Mouse (Mus musculus) forebrain, embryonic 11.5 days (tissue): ENCODE measurements around the gene Srgap3. TPM values are rescaled to one million over a fixed set of nuclear protein-coding genes. Genes with fewer than 3 reads are reported as not detected.

Experiments used
- ATAC-seq: fragments of 200-750 bp; cut with Nextera tagmentation; replicated peaks from 2 replicates; pipeline ENCODE4 v1.8.0; 2017; ENCODE audit warnings: moderate TSS enrichment; ENCODE audit not compliant: low FRiP score
- DNase-seq: peaks from one replicate; pipeline ENCODE4 v3.0.0-alpha.2; 2017; ENCODE audit warnings: low spot score
- H3K27ac ChIP-seq: fragments of 300-500 bp; sonication (generic); 2 replicates; pipeline ENCODE4 v1.5.1; 2014; ENCODE audit warnings: low read depth, low read length
- H3K27me3 ChIP-seq: fragments of 300-500 bp; sonication (generic); 2 replicates; pipeline ENCODE4 v1.6.1; 2014; ENCODE audit warnings: mild to moderate bottlenecking, low read length, mixed read lengths; ENCODE audit not compliant: control insufficient read depth, insufficient read depth
- H3K36me3 ChIP-seq: fragments of 300-500 bp; sonication (generic); 2 replicates; pipeline ENCODE4 v1.6.1; 2014; ENCODE audit warnings: mild to moderate bottlenecking, low read length, moderate library complexity, mixed read lengths; ENCODE audit not compliant: control insufficient read depth, insufficient read depth
- H3K4me1 ChIP-seq: fragments of 300-500 bp; sonication (generic); replicated peaks from 2 replicates; pipeline ENCODE4 v1.6.1; 2014; ENCODE audit warnings: low read length, mixed read lengths; ENCODE audit not compliant: control insufficient read depth, insufficient read depth
- H3K4me2 ChIP-seq: fragments of 300-500 bp; sonication (generic); 2 replicates; pipeline ENCODE4 v1.6.1; 2014; ENCODE audit warnings: low read depth, mild to moderate bottlenecking, low read length, moderate library complexity, mixed read lengths; ENCODE audit not compliant: severe bottlenecking
- H3K4me3 ChIP-seq: fragments of 300-500 bp; sonication (generic); 2 replicates; pipeline ENCODE4 v1.5.1; 2014; ENCODE audit warnings: low read depth, low read length
- H3K9ac ChIP-seq: fragments of 300-500 bp; sonication (generic); 2 replicates; pipeline ENCODE4 v1.6.1; 2014; ENCODE audit warnings: low read length
- H3K9me3 ChIP-seq: fragments of 300-500 bp; sonication (generic); 2 replicates; pipeline ENCODE4 v1.6.1; 2016; ENCODE audit warnings: low read length, mixed read lengths; ENCODE audit not compliant: control insufficient read depth
- WGBS: fragments of 180-500 bp; shearing (Covaris S2); extraction: QIAGEN DNeasy Blood & Tissue Kit; methylation state at CpG from one replicate; pipeline ENCODE4 v1.1.7; 2014; 5-methylcytosine and 5-hydroxymethylcytosine counted together
- polyA plus RNA-seq: library from polyadenylated mRNA; unstranded; fragments of >200 nt; fragmentation: Nextera tagmentation; extraction: Ambion mirVana; gene quantifications from 2 replicates; pipeline ENCODE4 v1.2.1, GENCODE M21; 2014

Gene Srgap3
- polyA plus RNA-seq = 37.8 and 38.5 TPM in 2 replicates

- ATAC-seq (peak; percentile 93), DNase-seq (peak; percentile 88)
- H3K9me3 ChIP-seq = no peaks in the 10 kb centered on the region
- H3K36me3 ChIP-seq = peaks cover 5% of the 10 kb centered on the region; the same call in 1 of the 2 replicates
- peak within 1 kb of the TSS; percentile 79 for H3K4me3 ChIP-seq
- H3K4me2 ChIP-seq = peak within 1 kb of the TSS; percentile 76
- H3K4me1 ChIP-seq = peaks cover 20% of the 10 kb centered on the region
- under 1% methylated on average over 31 of the region's 31 CpGs for WGBS
- peak within 1 kb of the TSS; percentile 71 for H3K9ac ChIP-seq
- H3K27me3 ChIP-seq = no peaks in the 10 kb centered on the region
- peak within 1 kb of the TSS; percentile 84 for H3K27ac ChIP-seq
Observed at GRCm38 (mm10) chr6:112946895-112947436, at the start of gene Srgap3. Srgap3 (minus strand) TSS chr6:112947266.

- Histone ChIP-seq H3K27me3 (no peaks in the 10 kb centered on the region), H3K36me3 (no peaks in the 10 kb centered on the region), H3K4me3 (no peak overlapping the region), H3K9ac (no peak overlapping the region), H3K4me2 (no peak overlapping the region), H3K27ac (no peak overlapping the region), H3K4me1 (no peaks in the 10 kb centered on the region), H3K9me3 (no peaks in the 10 kb centered on the region)
- DNase-seq = no peak
- WGBS = 65% methylated on average over 1 of the region's 1 CpGs
- ATAC-seq = no peak
Observed at GRCm38 (mm10) chr6:112995708-112996107, 48.6 kb upstream of the Srgap3 start.

- WGBS = 60% methylated on average over 1 of the region's 1 CpGs
- H3K27me3 ChIP-seq = no peaks in the 10 kb centered on the region
- DNase-seq (no peak), ATAC-seq (no peak)
- no peak overlapping the region for H3K4me2 ChIP-seq
- no peak overlapping the region for H3K9ac ChIP-seq
- H3K27ac ChIP-seq = no peak overlapping the region
- no peaks in the 10 kb centered on the region for H3K36me3 ChIP-seq
- H3K4me3 ChIP-seq = no peak overlapping the region
- peaks cover 5% of the 10 kb centered on the region for H3K4me1 ChIP-seq
- no peaks in the 10 kb centered on the region for H3K9me3 ChIP-seq
Observed at GRCm38 (mm10) chr6:112990119-112990518, 43.1 kb upstream of the Srgap3 start.

GRCm38 (mm10) chr6:112985362-112986314 lies 38.6 kb upstream of the Srgap3 start:
- WGBS = 40% methylated on average over 9 of the region's 9 CpGs
- no peak overlapping the region for H3K4me2 ChIP-seq

GRCm38 (mm10) chr6:112982241-112982640 lies 35.2 kb upstream of the Srgap3 start:
- Histone ChIP-seq H3K36me3 (no peaks in the 10 kb centered on the region), H3K4me3 (no peak overlapping the region), H3K27ac (no peak overlapping the region; the same call in 1 of the 2 replicates), H3K9ac (peak overlapping the region; percentile 27), H3K4me2 (no peak overlapping the region), H3K4me1 (peaks cover 9% of the 10 kb centered on the region), H3K27me3 (no peaks in the 10 kb centered on the region), H3K9me3 (no peaks in the 10 kb centered on the region)
- 23% methylated on average over 7 of the region's 7 CpGs for WGBS
- peak; percentile 67; the same call in 1 of the 2 replicates for ATAC-seq
- DNase-seq = peak; percentile 61

More at GRCm38 (mm10) chr6:112985362-112986314, 38.6 kb upstream of the Srgap3 start:
- Histone ChIP-seq H3K4me3 (no peak overlapping the region), H3K4me1 (peaks cover 9% of the 10 kb centered on the region), H3K27me3 (no peaks in the 10 kb centered on the region), H3K36me3 (no peaks in the 10 kb centered on the region), H3K9me3 (no peaks in the 10 kb centered on the region), H3K27ac (no peak overlapping the region), H3K9ac (no peak overlapping the region)
- ATAC-seq = peak; percentile 48; the same call in 1 of the 2 replicates
- DNase-seq = no peak

- no peak for ATAC-seq
Observed at GRCm38 (mm10) chr6:112978947-112979346, 31.9 kb upstream of the Srgap3 start.

GRCm38 (mm10) chr6:112977246-112977645 lies 30.2 kb upstream of the Srgap3 start:
- Histone ChIP-seq H3K9me3 (no peaks in the 10 kb centered on the region), H3K27me3 (no peaks in the 10 kb centered on the region), H3K27ac (no peak overlapping the region), H3K36me3 (no peaks in the 10 kb centered on the region), H3K9ac (no peak overlapping the region), H3K4me2 (no peak overlapping the region), H3K4me1 (peaks cover 27% of the 10 kb centered on the region), H3K4me3 (no peak overlapping the region)
- ATAC-seq = no peak
- 89% methylated on average over 4 of the region's 4 CpGs for WGBS
- DNase-seq = no peak

More at GRCm38 (mm10) chr6:112978947-112979346, 31.9 kb upstream of the Srgap3 start:
- Histone ChIP-seq H3K4me3 (no peak overlapping the region), H3K27ac (no peak overlapping the region), H3K9ac (no peak overlapping the region), H3K36me3 (no peaks in the 10 kb centered on the region), H3K4me2 (no peak overlapping the region), H3K4me1 (peaks cover 13% of the 10 kb centered on the region; the same call in 1 of the 2 replicates), H3K9me3 (no peaks in the 10 kb centered on the region), H3K27me3 (no peaks in the 10 kb centered on the region)
- no peak for DNase-seq
- WGBS = 91% methylated on average over 3 of the region's 3 CpGs

GRCm38 (mm10) chr6:112976541-112976940 lies 29.5 kb upstream of the Srgap3 start:
- no peaks in the 10 kb centered on the region for H3K9me3 ChIP-seq
- no peak overlapping the region for H3K27ac ChIP-seq
- DNase-seq (no peak), ATAC-seq (no peak)
- no peak overlapping the region for H3K4me3 ChIP-seq
- H3K9ac ChIP-seq = no peak overlapping the region
- H3K27me3 ChIP-seq = no peaks in the 10 kb centered on the region
- no peaks in the 10 kb centered on the region for H3K36me3 ChIP-seq
- H3K4me2 ChIP-seq = no peak overlapping the region
- H3K4me1 ChIP-seq = peaks cover 29% of the 10 kb centered on the region
